Mouse (Mus musculus): ENCODE measurements around the gene Trim28.

Gene Trim28

DNA sequence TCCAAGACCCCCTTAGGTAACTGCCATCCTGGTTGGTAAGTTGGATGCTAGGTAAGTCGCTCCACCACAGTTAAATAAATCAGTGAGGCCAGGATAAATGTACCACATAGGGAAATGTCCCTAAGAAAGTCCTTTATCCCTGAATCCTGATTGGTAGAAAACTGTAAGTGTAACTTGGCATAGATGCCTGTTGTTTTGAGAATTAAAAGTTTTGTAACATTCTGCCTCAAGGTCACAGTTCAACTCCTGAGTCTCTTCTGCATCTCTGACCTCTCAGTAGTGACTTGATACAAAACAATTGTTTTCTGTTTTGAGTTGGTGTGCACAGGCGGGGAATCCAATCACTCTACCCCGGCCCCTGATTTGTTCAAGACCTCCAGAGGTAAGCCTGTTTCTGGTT is at the start of gene Trim28:
Gene Trim28, plus strand, starts transcription at position 264 of the 400 bp plus-strand sequence.
- DNase-seq (ENCODE audit: extremely low read depth, insufficient read length, low spot score) = no peak

DNA sequence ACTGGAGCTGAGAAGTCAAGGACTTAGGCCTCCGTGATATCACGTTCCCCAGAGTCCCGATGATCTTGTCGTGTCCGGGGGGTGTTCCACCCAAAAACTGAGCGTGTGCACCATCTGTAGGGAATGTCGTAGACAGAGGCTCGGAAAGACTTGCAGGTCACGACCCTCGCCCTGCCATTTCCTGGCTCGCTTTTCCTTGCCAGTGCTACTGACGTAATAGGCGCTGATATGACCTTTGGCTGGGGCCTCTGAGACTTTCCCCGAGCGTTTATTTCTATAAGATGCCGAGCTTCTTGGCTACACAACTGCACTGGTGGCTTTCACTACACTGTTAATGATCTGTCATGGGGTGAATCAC is 49.1 kb upstream of the Trim28 start:
- no peak for DNase-seq (ENCODE audit: extremely low read depth, insufficient read length, low spot score)

DNA sequence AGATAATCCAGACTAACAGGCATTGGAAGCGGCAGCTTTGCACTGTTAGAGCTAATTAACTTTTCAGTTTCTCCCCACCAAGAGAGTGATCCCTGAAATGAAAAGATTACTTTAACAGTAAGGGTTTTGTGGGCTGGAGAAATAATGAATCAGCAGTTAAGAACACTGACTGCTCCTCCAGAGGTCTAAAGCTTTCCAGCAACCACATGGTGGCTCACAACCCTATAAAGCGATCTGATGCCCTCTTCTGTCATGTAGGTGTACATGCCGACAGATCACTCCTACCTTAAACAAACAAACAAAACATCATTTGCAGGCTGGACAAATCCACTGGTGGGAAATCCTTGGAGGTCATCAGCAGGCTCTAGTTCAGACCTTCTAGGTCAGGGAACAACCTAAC is 44.0 kb upstream of the Trim28 start:
- DNase-seq (ENCODE audit: extremely low read depth, insufficient read length, low spot score) = no peak

DNA sequence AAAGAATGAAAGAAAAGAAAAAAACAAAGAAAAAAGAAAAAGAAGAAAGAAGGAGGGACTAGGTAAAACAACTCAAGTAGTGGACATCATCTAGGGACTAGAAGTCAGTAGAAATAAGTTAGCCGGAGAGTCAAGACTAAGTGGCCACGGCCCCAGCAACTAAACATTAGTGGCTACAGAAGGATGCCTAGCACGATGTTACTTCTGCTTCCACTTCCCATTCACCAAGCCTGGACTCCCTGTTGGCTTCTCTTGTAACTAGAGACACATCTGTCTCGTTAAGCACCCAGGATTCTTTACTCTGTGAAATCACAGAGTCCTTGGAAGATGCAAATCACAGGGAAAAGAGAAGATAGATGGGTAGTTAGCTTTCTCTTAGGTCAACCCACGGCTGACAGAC is 41.4 kb upstream of the Trim28 start:
- no peak for DNase-seq (ENCODE audit: extremely low read depth, insufficient read length, low spot score)

GRCm38 (mm10) chr7:12958948-12959347 is 40.0 kb upstream of the Trim28 start:
- no peak for DNase-seq (ENCODE audit: extremely low read depth, insufficient read length, low spot score)

DNA sequence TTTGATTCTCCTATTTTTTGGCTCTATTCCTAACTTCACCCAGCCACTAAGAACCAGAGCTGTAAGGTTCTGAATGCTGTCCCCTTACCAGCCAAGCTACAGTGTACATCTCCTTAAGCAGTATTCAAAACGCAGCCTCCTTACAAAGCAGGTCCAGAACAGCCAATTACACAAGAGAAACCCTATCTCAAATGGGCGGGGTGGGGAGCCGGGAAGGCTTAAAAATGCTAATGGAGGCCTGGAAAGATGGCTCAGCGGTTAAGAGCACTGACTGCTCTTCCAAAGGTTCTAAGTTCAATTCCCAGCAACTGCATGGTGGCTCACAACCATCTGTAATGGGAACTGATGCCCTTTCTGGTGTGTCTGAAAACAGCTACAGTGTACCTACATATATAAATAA is 39.2 kb upstream of the Trim28 start:
- DNase-seq (ENCODE audit: extremely low read depth, insufficient read length, low spot score) = no peak

- DNase-seq (ENCODE audit: extremely low read depth, insufficient read length, low spot score) = peak; percentile 43
Measured at GRCm38 (mm10) chr7:12961511-12962141, 37.3 kb upstream of the Trim28 start.

DNA sequence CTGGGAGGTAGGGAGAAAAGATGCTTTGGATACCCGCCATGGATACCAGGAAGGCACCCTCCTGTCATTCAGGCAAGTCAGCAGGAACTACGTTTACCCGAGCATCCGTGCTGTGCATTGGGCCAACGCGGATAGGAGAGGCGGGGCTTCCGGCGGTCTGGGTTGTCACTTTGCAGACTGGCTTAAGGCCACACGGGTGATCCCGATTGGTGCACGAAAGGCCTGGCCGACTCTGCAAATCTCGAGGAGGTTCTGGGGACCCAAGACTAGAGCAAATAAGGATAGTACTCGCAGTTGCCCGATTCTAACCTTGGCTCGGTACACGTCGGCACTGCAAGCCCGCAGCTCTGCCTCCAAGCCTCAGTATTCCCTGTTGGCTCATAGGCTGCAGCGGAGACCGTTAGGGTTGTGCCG is 33.2 kb upstream of the Trim28 start, which contains the start of gene Zfp324:
Gene Zfp324, plus strand, starts transcription at position 161 of the 414 bp plus-strand sequence.
- peak; percentile 89 for DNase-seq (ENCODE audit: extremely low read depth, insufficient read length, low spot score)

DNA sequence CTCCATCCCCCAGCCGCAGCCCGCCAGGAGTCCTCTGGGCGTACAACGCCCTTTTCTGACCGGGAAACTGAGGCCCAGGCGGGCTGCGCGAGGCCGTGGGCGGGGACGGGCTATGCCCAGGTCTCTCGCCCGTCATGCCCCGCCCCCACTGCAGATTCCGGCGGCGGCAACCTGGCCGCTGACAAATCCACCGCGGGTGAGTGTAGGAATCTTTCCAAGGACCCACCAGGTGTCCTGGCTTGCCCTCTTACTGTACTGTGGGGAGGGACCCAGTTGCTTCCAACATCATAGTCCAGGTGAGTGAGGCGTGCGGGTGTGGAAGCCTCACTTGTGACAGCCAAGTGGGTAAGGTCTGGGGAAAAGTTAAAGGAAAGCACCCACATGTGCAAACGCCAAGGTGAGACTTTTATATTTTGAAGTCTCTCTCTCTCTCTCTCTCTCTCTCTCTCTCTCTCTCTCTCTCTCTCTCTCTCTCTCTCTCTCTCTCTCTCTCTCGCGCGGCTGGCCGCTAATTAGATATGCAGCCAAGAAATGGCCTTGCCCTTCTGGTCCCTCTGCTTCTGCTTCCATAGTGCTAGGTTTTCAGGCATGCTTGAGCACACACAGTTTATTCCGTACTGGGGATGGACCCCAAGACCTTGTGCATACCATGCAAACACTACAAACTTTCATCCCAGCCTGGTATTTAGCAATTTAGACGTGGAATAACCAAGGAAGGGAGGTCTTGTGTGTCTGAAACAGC is 32.6 kb upstream of the Trim28 start:
- DNase-seq (ENCODE audit: extremely low read depth, insufficient read length, low spot score) = no peak

GRCm38 (mm10) chr7:12970906-12971305 is 28.0 kb upstream of the Trim28 start:
- no peak for DNase-seq (ENCODE audit: extremely low read depth, insufficient read length, low spot score)

GRCm38 (mm10) chr7:12977682-12978389 is 21.1 kb upstream of the Trim28 start, which contains the start of gene Zfp446:
Gene Zfp446 (plus strand): TSS chr7:12977848.
- peak; percentile 99 for DNase-seq (ENCODE audit: extremely low read depth, insufficient read length, low spot score)

GRCm38 (mm10) chr7:12978931-12979722 is 19.8 kb upstream of the Trim28 start:
- DNase-seq (ENCODE audit: extremely low read depth, insufficient read length, low spot score) = no peak

- DNase-seq (ENCODE audit: extremely low read depth, insufficient read length, low spot score) = no peak
Measured at GRCm38 (mm10) chr7:12979776-12980175, 19.1 kb upstream of the Trim28 start.

DNA sequence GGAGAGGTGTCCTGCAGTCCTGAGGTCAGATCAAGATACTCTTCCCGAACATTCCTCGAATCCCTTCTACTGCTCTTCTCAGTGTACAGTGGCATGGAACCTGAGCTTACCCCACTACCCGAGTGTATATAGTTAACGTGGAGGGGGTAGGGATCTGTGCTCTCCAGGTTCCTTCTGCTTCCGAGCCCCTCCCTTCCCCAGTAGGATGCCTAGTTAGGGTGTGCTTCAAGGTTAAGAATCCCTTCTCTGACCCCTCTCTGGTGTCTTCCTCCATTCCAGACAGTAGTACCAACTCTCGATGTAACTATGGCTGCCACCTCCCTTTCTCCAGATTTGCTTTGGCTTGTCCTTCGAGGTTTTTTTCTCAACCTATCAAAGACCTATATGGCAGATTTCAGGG is 18.6 kb upstream of the Trim28 start:
- no peak for DNase-seq (ENCODE audit: extremely low read depth, insufficient read length, low spot score)

DNA sequence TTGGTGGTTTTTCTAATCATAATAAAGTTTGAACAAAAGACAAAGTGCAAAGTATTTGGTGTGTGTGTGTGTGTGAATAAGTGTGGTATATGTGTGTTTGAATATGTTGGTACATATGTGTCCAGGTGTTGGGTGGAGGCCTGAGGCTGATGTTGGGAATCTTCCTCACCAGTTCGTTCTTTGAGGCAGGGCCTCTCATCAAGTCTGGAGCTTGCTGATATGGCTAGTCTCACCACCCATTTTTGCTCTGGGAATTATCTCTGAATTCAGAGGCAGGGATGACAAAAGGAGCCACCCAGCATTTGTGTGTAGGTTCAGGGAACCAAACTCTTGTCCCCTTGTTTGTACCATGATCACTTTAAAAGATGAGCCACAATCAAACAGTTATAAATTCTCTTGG is 13.2 kb upstream of the Trim28 start:
- DNase-seq (ENCODE audit: extremely low read depth, insufficient read length, low spot score) = no peak

GRCm38 (mm10) chr7:12986906-12987305 is 12.0 kb upstream of the Trim28 start:
- no peak for DNase-seq (ENCODE audit: extremely low read depth, insufficient read length, low spot score)

GRCm38 (mm10) chr7:12987409-12988189 is 11.3 kb upstream of the Trim28 start:
- DNase-seq (ENCODE audit: extremely low read depth, insufficient read length, low spot score) = no peak

- DNase-seq (ENCODE audit: extremely low read depth, insufficient read length, low spot score) = no peak
Measured at GRCm38 (mm10) chr7:12992222-12992621, 6.7 kb upstream of the Trim28 start.

- no peak for DNase-seq (ENCODE audit: extremely low read depth, insufficient read length, low spot score)
Measured at GRCm38 (mm10) chr7:12993148-12993547, 5.8 kb upstream of the Trim28 start.

GRCm38 (mm10) chr7:12995862-12996261 is 3.1 kb upstream of the Trim28 start:
- no peak for DNase-seq (ENCODE audit: extremely low read depth, insufficient read length, low spot score)
